Mouse (Mus musculus) liver, embryonic 15.5 days (tissue): ENCODE data around the gene Pcnx4. TPM values are rescaled to one million over a fixed set of nuclear protein-coding genes. Genes with fewer than 3 reads are reported as not detected.

Experiments used
- ATAC-seq: fragments of 200-750 bp; cut with Nextera tagmentation; 2 replicates; pipeline ENCODE4 v1.8.0; 2017; ENCODE audit warnings: moderate number of reproducible peaks, mild to moderate bottlenecking, moderate library complexity; ENCODE audit not compliant: insufficient read depth
- H3K27ac ChIP-seq: fragments of 300-500 bp; sonication (generic); replicated peaks from 2 replicates; pipeline ENCODE4 v1.5.1; 2015; ENCODE audit warnings: mild to moderate bottlenecking, inconsistent platforms
- H3K27me3 ChIP-seq: fragments of 300-500 bp; sonication (generic); 2 replicates; pipeline ENCODE4 v1.6.1; 2015; ENCODE audit warnings: mild to moderate bottlenecking, inconsistent platforms
- H3K36me3 ChIP-seq: fragments of 300-500 bp; sonication (generic); replicated peaks from 2 replicates; pipeline ENCODE4 v1.6.1; 2015; ENCODE audit warnings: moderate library complexity, mild to moderate bottlenecking, inconsistent platforms
- H3K4me1 ChIP-seq: fragments of 300-500 bp; sonication (generic); replicated peaks from 2 replicates; pipeline ENCODE4 v1.6.1; 2015; ENCODE audit warnings: inconsistent platforms
- H3K4me2 ChIP-seq: fragments of 300-500 bp; sonication (generic); 2 replicates; pipeline ENCODE4 v1.6.1; 2015; ENCODE audit warnings: moderate library complexity, mild to moderate bottlenecking, inconsistent platforms
- H3K4me3 ChIP-seq: fragments of 300-500 bp; sonication (generic); replicated peaks from 2 replicates; pipeline ENCODE4 v1.5.1; 2015; ENCODE audit warnings: mild to moderate bottlenecking, inconsistent platforms
- H3K9ac ChIP-seq: fragments of 300-500 bp; sonication (generic); 2 replicates; pipeline ENCODE4 v1.6.1; 2015; ENCODE audit warnings: moderate library complexity, mild to moderate bottlenecking, inconsistent platforms
- H3K9me3 ChIP-seq: fragments of 300-500 bp; sonication (generic); replicated peaks from 2 replicates; pipeline ENCODE4 v1.6.1; 2016; ENCODE audit warnings: inconsistent platforms
- WGBS: fragments of 180-500 bp; shearing (Covaris S2); methylation state at CpG from one replicate; pipeline ENCODE4 v1.1.7; 2015; ENCODE audit warnings: mixed read lengths; ENCODE audit not compliant: insufficient replicate concordance; 5-methylcytosine and 5-hydroxymethylcytosine counted together
- polyA plus RNA-seq: library from polyadenylated mRNA; unstranded; fragments of >200 nt; fragmentation: Nextera tagmentation; extraction: Ambion mirVana; gene quantifications from 2 replicates; pipeline ENCODE4 v1.2.1, GENCODE M21; 2015

Pcnx4 gene
- polyA plus RNA-seq = 2.0 and 2.1 TPM in 2 replicates

GRCm38 (mm10) chr12:72536021-72536597, at the start of gene Pcnx4:
Gene Pcnx4 (plus strand): TSS chr12:72536383.
- no peaks in the 10 kb centered on the region for H3K36me3 ChIP-seq
- peak within 1 kb of the TSS; percentile 52; the same call in 1 of the 2 replicates for H3K27ac ChIP-seq
- no peaks in the 10 kb centered on the region for H3K9me3 ChIP-seq
- ATAC-seq = peak; percentile 100
- peak within 1 kb of the TSS; percentile 88 for H3K4me2 ChIP-seq
- peaks cover 15% of the 10 kb centered on the region for H3K4me1 ChIP-seq
- peak within 1 kb of the TSS; percentile 65 for H3K9ac ChIP-seq
- peak within 1 kb of the TSS; percentile 67 for H3K4me3 ChIP-seq
- WGBS = under 1% methylated on average over 45 of the region's 45 CpGs
- no peaks in the 10 kb centered on the region for H3K27me3 ChIP-seq

GRCm38 (mm10) chr12:72487498-72487897, 48.7 kb upstream of the Pcnx4 start:
- ATAC-seq = no peak
- no peaks in the 10 kb centered on the region for H3K4me1 ChIP-seq
- no peaks in the 10 kb centered on the region for H3K27me3 ChIP-seq
- no peak overlapping the region for H3K4me3 ChIP-seq
- H3K27ac ChIP-seq = no peak overlapping the region
- no peak overlapping the region for H3K9ac ChIP-seq
- no peaks in the 10 kb centered on the region for H3K36me3 ChIP-seq
- H3K9me3 ChIP-seq = no peaks in the 10 kb centered on the region
- 26% methylated on average over 3 of the region's 3 CpGs for WGBS
- H3K4me2 ChIP-seq = no peak overlapping the region

GRCm38 (mm10) chr12:72489995-72490394, 46.2 kb upstream of the Pcnx4 start:
- H3K27me3 ChIP-seq = no peaks in the 10 kb centered on the region
- no peak overlapping the region for H3K4me3 ChIP-seq
- ATAC-seq = peak; percentile 67
- no peaks in the 10 kb centered on the region for H3K4me1 ChIP-seq
- H3K9me3 ChIP-seq = no peaks in the 10 kb centered on the region
- no peaks in the 10 kb centered on the region for H3K36me3 ChIP-seq
- H3K4me2 ChIP-seq = no peak overlapping the region
- H3K9ac ChIP-seq = no peak overlapping the region
- whole genome bisulfite sequencing = 40% methylated on average over 3 of the region's 3 CpGs
- peak overlapping the region; percentile 43 for H3K27ac ChIP-seq

GRCm38 (mm10) chr12:72491063-72491719, 45.0 kb upstream of the Pcnx4 start:
- Histone ChIP-seq H3K9me3 (no peaks in the 10 kb centered on the region), H3K4me1 (no peaks in the 10 kb centered on the region), H3K4me2 (no peak overlapping the region), H3K27ac (peak overlapping the region; percentile 36), H3K36me3 (no peaks in the 10 kb centered on the region), H3K27me3 (no peaks in the 10 kb centered on the region), H3K9ac (no peak overlapping the region), H3K4me3 (no peak overlapping the region)
- no peak for ATAC-seq
- 40% methylated on average over 3 of the region's 3 CpGs for WGBS

GRCm38 (mm10) chr12:72496866-72497600, 39.1 kb upstream of the Pcnx4 start:
- no peaks in the 10 kb centered on the region for H3K4me1 ChIP-seq
- no peaks in the 10 kb centered on the region for H3K27me3 ChIP-seq
- 60% methylated on average over 12 of the region's 12 CpGs for WGBS
- H3K9me3 ChIP-seq = no peaks in the 10 kb centered on the region
- no peak for ATAC-seq
- H3K9ac ChIP-seq = no peak overlapping the region
- no peak overlapping the region for H3K4me2 ChIP-seq
- no peak overlapping the region for H3K27ac ChIP-seq
- no peaks in the 10 kb centered on the region for H3K36me3 ChIP-seq
- H3K4me3 ChIP-seq = no peak overlapping the region

GRCm38 (mm10) chr12:72509606-72510005, 26.6 kb upstream of the Pcnx4 start:
- H3K4me2 ChIP-seq = no peak overlapping the region
- H3K27ac ChIP-seq = no peak overlapping the region
- no peaks in the 10 kb centered on the region for H3K4me1 ChIP-seq
- ATAC-seq = no peak
- no peaks in the 10 kb centered on the region for H3K9me3 ChIP-seq
- H3K27me3 ChIP-seq = no peaks in the 10 kb centered on the region
- H3K9ac ChIP-seq = no peak overlapping the region
- H3K4me3 ChIP-seq = no peak overlapping the region
- 66% methylated on average over 7 of the region's 7 CpGs for WGBS
- H3K36me3 ChIP-seq = no peaks in the 10 kb centered on the region

GRCm38 (mm10) chr12:72515446-72515845, 20.7 kb upstream of the Pcnx4 start:
- no peaks in the 10 kb centered on the region for H3K36me3 ChIP-seq
- no peaks in the 10 kb centered on the region for H3K27me3 ChIP-seq
- no peak overlapping the region for H3K27ac ChIP-seq
- no peak for ATAC-seq
- no peak overlapping the region for H3K4me2 ChIP-seq
- H3K9me3 ChIP-seq = no peaks in the 10 kb centered on the region
- no peaks in the 10 kb centered on the region for H3K4me1 ChIP-seq
- H3K9ac ChIP-seq = no peak overlapping the region
- no peak overlapping the region for H3K4me3 ChIP-seq
- 50% methylated on average over 3 of the region's 3 CpGs for WGBS

- 78% methylated on average over 12 of the region's 12 CpGs for WGBS
- Histone ChIP-seq H3K4me3 (no peak overlapping the region), H3K4me2 (no peak overlapping the region), H3K27me3 (no peaks in the 10 kb centered on the region), H3K36me3 (no peaks in the 10 kb centered on the region), H3K4me1 (no peaks in the 10 kb centered on the region), H3K27ac (no peak overlapping the region), H3K9me3 (no peaks in the 10 kb centered on the region), H3K9ac (no peak overlapping the region)
- no peak for ATAC-seq
Observed at GRCm38 (mm10) chr12:72518114-72518728, 18.0 kb upstream of the Pcnx4 start.

GRCm38 (mm10) chr12:72519352-72519751, 16.8 kb upstream of the Pcnx4 start:
- Histone ChIP-seq H3K4me1 (no peaks in the 10 kb centered on the region), H3K4me2 (no peak overlapping the region), H3K36me3 (no peaks in the 10 kb centered on the region), H3K27me3 (no peaks in the 10 kb centered on the region), H3K4me3 (no peak overlapping the region), H3K9ac (no peak overlapping the region), H3K27ac (no peak overlapping the region), H3K9me3 (no peaks in the 10 kb centered on the region)
- no peak for ATAC-seq
- WGBS = 75% methylated on average over 9 of the region's 9 CpGs

GRCm38 (mm10) chr12:72519855-72520254, 16.3 kb upstream of the Pcnx4 start:
- H3K27ac ChIP-seq = no peak overlapping the region
- H3K9ac ChIP-seq = no peak overlapping the region
- H3K27me3 ChIP-seq = no peaks in the 10 kb centered on the region
- no peak overlapping the region for H3K4me2 ChIP-seq
- ATAC-seq = no peak
- no peak overlapping the region for H3K4me3 ChIP-seq
- no peaks in the 10 kb centered on the region for H3K9me3 ChIP-seq
- WGBS = 39% methylated on average over 5 of the region's 5 CpGs
- no peaks in the 10 kb centered on the region for H3K4me1 ChIP-seq
- no peaks in the 10 kb centered on the region for H3K36me3 ChIP-seq

GRCm38 (mm10) chr12:72520645-72521044, 15.5 kb upstream of the Pcnx4 start:
- Histone ChIP-seq H3K4me3 (no peak overlapping the region), H3K4me1 (0 out of 2 replicates have a peak, but pooled peaks cover 3% of the 10 kb centered on the region), H3K4me2 (no peak overlapping the region), H3K36me3 (no peaks in the 10 kb centered on the region), H3K9ac (no peak overlapping the region), H3K27me3 (no peaks in the 10 kb centered on the region), H3K9me3 (no peaks in the 10 kb centered on the region), H3K27ac (no peak overlapping the region)
- WGBS = 2% methylated on average over 2 of the region's 2 CpGs
- ATAC-seq = no peak
